Mouse (Mus musculus): ENCODE measurements around the gene Lrrc32. TPM values are rescaled to one million over a fixed set of nuclear protein-coding genes. Genes with fewer than 3 reads are reported as not detected.

Lrrc32 gene
- total and polyA plus RNA-seq, 3 experiments = 2.3 to 23.7 (median 5.3) TPM

DNA sequence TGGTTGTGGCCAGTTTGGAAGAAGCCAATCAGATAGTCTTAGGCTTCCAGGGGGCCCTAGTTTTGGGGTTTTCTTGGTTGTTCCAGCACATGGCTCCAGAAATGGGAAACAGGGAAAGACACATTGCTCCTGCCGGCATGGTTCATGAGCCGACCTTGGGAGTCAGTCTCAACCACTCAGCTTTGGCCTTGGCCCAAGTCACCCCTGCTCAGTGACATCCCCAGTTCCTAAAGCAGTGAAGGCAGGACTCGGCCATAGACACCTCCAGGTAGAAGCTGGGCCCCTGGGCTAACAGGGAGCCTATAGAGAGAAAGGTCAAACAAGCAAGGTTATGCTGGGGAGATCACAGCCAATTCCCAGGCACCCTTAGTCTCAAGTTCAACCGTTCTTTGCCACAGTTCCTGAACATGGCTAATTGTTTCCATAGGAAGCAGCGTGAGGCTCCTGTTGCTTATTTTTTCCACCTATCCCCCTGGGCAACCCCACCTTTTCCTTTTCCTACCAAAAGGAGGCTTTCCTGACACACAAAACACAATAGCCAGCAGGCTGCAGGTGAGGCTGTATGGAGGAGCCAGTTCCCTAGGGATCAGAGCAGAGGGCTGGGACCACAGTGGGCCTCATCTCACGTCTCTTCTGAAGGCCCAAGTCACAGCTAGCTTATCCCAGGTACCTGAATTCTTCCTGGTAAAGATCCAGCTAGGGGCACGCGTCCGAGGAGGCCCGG lies 34.5 kb upstream of the Lrrc32 start:
- H3K9me3 ChIP-seq (replicated peaks; ENCODE audit: low read length) = no peaks in the 10 kb centered on the region
- dilution Hi-C loops (cut with MboI; ENCODE audit: extremely low pct_ligation_motif_present, extremely low pct_unique_long_range_greater_than_20kb, low sequenced_read_pairs) (no loop called here), in situ Hi-C loops (cut with MboI; ENCODE audit: low pct_ligation_motif_present, low pct_unique_long_range_greater_than_20kb, low sequenced_read_pairs) (no loop called here)

DNA sequence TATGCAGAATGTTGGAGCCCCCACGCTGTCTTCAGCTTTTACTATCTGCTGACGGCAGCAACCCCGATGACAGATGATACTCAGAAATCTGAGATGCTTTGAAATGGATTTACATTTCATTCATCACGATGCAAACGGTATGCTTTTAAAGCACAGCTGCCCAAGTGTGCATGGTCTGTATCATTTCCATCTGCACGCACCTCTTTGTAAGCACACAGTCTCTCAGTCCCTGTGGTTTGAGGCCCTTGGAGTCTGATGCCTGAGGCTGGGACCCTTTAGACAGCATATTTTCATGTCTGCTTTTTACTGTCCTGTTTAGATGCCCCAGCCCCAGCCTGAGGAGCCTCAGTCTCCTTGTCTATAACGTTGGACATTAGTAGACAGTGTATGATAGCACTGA lies 28.8 kb upstream of the Lrrc32 start:
- H3K27ac ChIP-seq (ENCODE audit: insufficient read depth, low read depth) = no peak overlapping the region
- DNase-seq (ENCODE audit: extremely low read depth) = no peak
- H3K4me1 ChIP-seq (ENCODE audit: control insufficient read depth in 1 of 2, insufficient read depth in 2 of 2) = no peaks in the 10 kb centered on the region
- H3K9me3 ChIP-seq (replicated peaks; ENCODE audit: low read length) = no peaks in the 10 kb centered on the region
- H3K36me3 ChIP-seq (replicated peaks in 1 of 2; ENCODE audit: control insufficient read depth in 1 of 2, insufficient read depth in 1 of 2, low read length in 1 of 2) = no peaks in the 10 kb centered on the region
- no peaks in the 10 kb centered on the region for H3K79me2 ChIP-seq (replicated peaks; ENCODE audit: control insufficient read depth, extremely low read depth, insufficient read depth, poor library complexity, severe bottlenecking)
- no peak overlapping the region for H3K4me3 ChIP-seq (replicated peaks in 1 of 3; ENCODE audit: low read depth in 2 of 3, low read length in 2 of 3, poor library complexity in 1 of 3)
- in situ Hi-C loops (cut with MboI; ENCODE audit: low pct_ligation_motif_present, low pct_unique_long_range_greater_than_20kb, low sequenced_read_pairs) = no loop called here
- H3K27me3 ChIP-seq (replicated peaks) = peaks cover 81% of the 10 kb centered on the region
- TF ChIP-seq NELFE (IDR thresholded peaks at IDR 0.05; ENCODE audit: low read depth, low read length) (no peak), JUND (conservative IDR thresholded peaks at IDR 0.05; ENCODE audit: low read depth, low read length) (no peak), HCFC1 (IDR thresholded peaks at IDR 0.05; ENCODE audit: low read depth, low read length) (no peak), NRF1 (IDR thresholded peaks at IDR 0.05; ENCODE audit: low read depth, low read length) (no peak), BHLHE40 (IDR thresholded peaks at IDR 0.05; ENCODE audit: low read depth, low read length) (no peak), POLR2A (IDR thresholded peaks at IDR 0.05; ENCODE audit: low read depth, low read length) (no peak), TBP (conservative IDR thresholded peaks at IDR 0.05; ENCODE audit: low read depth, low read length) (no peak), E2F4 (IDR thresholded peaks at IDR 0.05; ENCODE audit: insufficient replicate concordance, low read depth, low read length) (no peak), GABPA (IDR thresholded peaks at IDR 0.05; ENCODE audit: insufficient replicate concordance, low read depth, low read length) (no peak), TCF12 (IDR thresholded peaks at IDR 0.05; ENCODE audit: low read depth, low read length) (no peak), RCOR1 (conservative IDR thresholded peaks at IDR 0.05; ENCODE audit: low read depth, low read length) (no peak), JUN (IDR thresholded peaks at IDR 0.05; ENCODE audit: insufficient read depth, low read depth, low read length) (no peak), ZNF384 (IDR thresholded peaks at IDR 0.05; ENCODE audit: low read depth, low read length) (no peak), SMC3 (IDR thresholded peaks at IDR 0.05; ENCODE audit: low read depth, low read length) (no peak), MXI1 (IDR thresholded peaks at IDR 0.05; ENCODE audit: low read depth, low read length) (no peak)
- no peak overlapping the region for H3K4me2 ChIP-seq (ENCODE audit: insufficient read depth, low read depth, poor library complexity, severe bottlenecking)
- no peak overlapping the region for H3K9ac ChIP-seq (ENCODE audit: insufficient read depth, low read depth)
- dilution Hi-C loops (cut with MboI; ENCODE audit: extremely low pct_ligation_motif_present, extremely low pct_unique_long_range_greater_than_20kb, low sequenced_read_pairs) = no loop called here

More for the DNA sequence above, 34.5 kb upstream of the Lrrc32 start:
- Histone ChIP-seq H3K27me3 (replicated peaks) (peaks cover 44% of the 10 kb centered on the region), H3K4me1 (ENCODE audit: control insufficient read depth in 1 of 2, insufficient read depth in 2 of 2) (no peaks in the 10 kb centered on the region), H3K4me2 (ENCODE audit: insufficient read depth, low read depth, poor library complexity, severe bottlenecking) (no peak overlapping the region), H3K79me2 (replicated peaks; ENCODE audit: control insufficient read depth, extremely low read depth, insufficient read depth, poor library complexity, severe bottlenecking) (no peaks in the 10 kb centered on the region), H3K9ac (ENCODE audit: insufficient read depth, low read depth) (no peak overlapping the region), H3K36me3 (replicated peaks in 1 of 2; ENCODE audit: control insufficient read depth in 1 of 2, insufficient read depth in 1 of 2, low read length in 1 of 2) (no peaks in the 10 kb centered on the region), H3K4me3 (replicated peaks in 1 of 3; ENCODE audit: low read depth in 2 of 3, low read length in 2 of 3, poor library complexity in 1 of 3) (no peak overlapping the region), H3K27ac (ENCODE audit: insufficient read depth, low read depth) (no peak overlapping the region)
- no peak for DNase-seq (ENCODE audit: extremely low read depth)
- no peak for TF ChIP-seq ZMIZ1 (IDR thresholded peaks at IDR 0.05; ENCODE audit: low read depth, low read length)
- no peak for TF ChIP-seq TCF12 (IDR thresholded peaks at IDR 0.05; ENCODE audit: low read depth, low read length)
- TF ChIP-seq MAZ (IDR thresholded peaks at IDR 0.05; ENCODE audit: low read depth, low read length) = no peak
- no peak for TF ChIP-seq USF1 (IDR thresholded peaks at IDR 0.05; ENCODE audit: low read depth, low read length)
- no peak for TF ChIP-seq IRF4 (IDR thresholded peaks at IDR 0.05; ENCODE audit: low read depth, low read length)
- no peak for TF ChIP-seq JUN (IDR thresholded peaks at IDR 0.05; ENCODE audit: insufficient read depth, low read depth, low read length)
- no peak for TF ChIP-seq CHD2 (IDR thresholded peaks at IDR 0.05; ENCODE audit: low read length)
- no peak for TF ChIP-seq E2F4 (IDR thresholded peaks at IDR 0.05; ENCODE audit: insufficient replicate concordance, low read depth, low read length)
- TF ChIP-seq MYC (IDR thresholded peaks at IDR 0.05; ENCODE audit: low read depth, low read length) = no peak
- no peak for TF ChIP-seq BHLHE40 (IDR thresholded peaks at IDR 0.05; ENCODE audit: low read depth, low read length)

Measured in CH12.LX (cell line).